Mouse (Mus musculus) embryo, embryonic 9.5 days (tissue): ENCODE results near the gene Olfml2b.

Experiments
- DNase-seq: peaks from one replicate; pipeline ENCODE4 v3.0.0-alpha.2; 2017; ENCODE audit errors: extremely low spot score

The Olfml2b gene

GRCm38 (mm10) chr1:170646606-170647287, 2.4 kb downstream of the Olfml2b start:
- DNase-seq = no peak

GRCm38 (mm10) chr1:170647381-170647780, 3.0 kb downstream of the Olfml2b start:
- DNase-seq = no peak

- DNase-seq = no peak
Measured at GRCm38 (mm10) chr1:170647971-170648514, 3.7 kb downstream of the Olfml2b start.

GRCm38 (mm10) chr1:170651046-170651723, 6.9 kb downstream of the Olfml2b start:
- no peak for DNase-seq

GRCm38 (mm10) chr1:170651989-170652740, 7.8 kb downstream of the Olfml2b start:
- no peak for DNase-seq

- DNase-seq = no peak
Measured at GRCm38 (mm10) chr1:170655280-170655917, 11.1 kb downstream of the Olfml2b start.

- DNase-seq = no peak
Measured at GRCm38 (mm10) chr1:170656518-170657227, 12.3 kb downstream of the Olfml2b start.

- DNase-seq = no peak
Measured at GRCm38 (mm10) chr1:170657228-170657521, 12.8 kb downstream of the Olfml2b start.

GRCm38 (mm10) chr1:170657643-170658314, 13.4 kb downstream of the Olfml2b start:
- no peak for DNase-seq

- DNase-seq = no peak
Measured at GRCm38 (mm10) chr1:170659260-170659659, 14.9 kb downstream of the Olfml2b start.

- no peak for DNase-seq
Measured at GRCm38 (mm10) chr1:170664620-170665185, 20.4 kb downstream of the Olfml2b start.

- no peak for DNase-seq
Measured at GRCm38 (mm10) chr1:170665200-170665599, 20.9 kb downstream of the Olfml2b start.

GRCm38 (mm10) chr1:170674184-170674775, 29.9 kb downstream of the Olfml2b start:
- no peak for DNase-seq

- no peak for DNase-seq
Measured at GRCm38 (mm10) chr1:170677681-170678080, 33.3 kb downstream of the Olfml2b start.

- DNase-seq = no peak
Measured at GRCm38 (mm10) chr1:170678861-170679260, 34.5 kb downstream of the Olfml2b start.

- DNase-seq = no peak
Measured at GRCm38 (mm10) chr1:170679624-170680023, 35.3 kb downstream of the Olfml2b start.

- DNase-seq = no peak
Measured at GRCm38 (mm10) chr1:170683863-170684262, 39.5 kb downstream of the Olfml2b start.

GRCm38 (mm10) chr1:170689773-170690172, 45.4 kb downstream of the Olfml2b start:
- no peak for DNase-seq

GRCm38 (mm10) chr1:170691301-170691700, 47.0 kb downstream of the Olfml2b start:
- DNase-seq = no peak

GRCm38 (mm10) chr1:170694821-170695291, 50.5 kb downstream of the Olfml2b start:
- no peak for DNase-seq
